Mouse (Mus musculus) heart, embryonic 14.5 days (tissue): ENCODE results near the gene Gjb6. TPM values are rescaled to one million over a fixed set of nuclear protein-coding genes. Genes with fewer than 3 reads are reported as not detected.

Source experiments
- ATAC-seq: fragments of 200-750 bp; cut with Nextera tagmentation; 2 replicates; pipeline ENCODE4 v1.8.0; 2017; ENCODE audit warnings: low read depth, moderate TSS enrichment; ENCODE audit not compliant: insufficient number of reproducible peaks, insufficient read depth, low FRiP score
- H3K27ac ChIP-seq, 2 experiments: fragments of 200-500 bp in 1 of 2; fragments of 300-500 bp in 1 of 2; sonication (generic) in 1 of 2; replicated peaks in 1 of 2; 2 replicates each; pipeline ENCODE4 v1.5.1; 2012 to 2014; ENCODE audit warnings: low read depth in 2 of 2, low read length in 2 of 2, control low read depth in 1 of 2, mild to moderate bottlenecking in 1 of 2, mixed read lengths in 1 of 2; ENCODE audit not compliant: control insufficient read depth in 1 of 2, insufficient read depth in 1 of 2
- H3K27me3 ChIP-seq: fragments of 300-500 bp; sonication (generic); 2 replicates; pipeline ENCODE4 v1.6.1; 2014; ENCODE audit warnings: mild to moderate bottlenecking, low read length, control low read depth; ENCODE audit not compliant: control insufficient read depth, insufficient read depth
- H3K36me3 ChIP-seq: fragments of 300-500 bp; sonication (generic); 2 replicates; pipeline ENCODE4 v1.6.1; 2014; ENCODE audit warnings: mild to moderate bottlenecking, control low read depth, low read length, mixed read lengths; ENCODE audit not compliant: control insufficient read depth, insufficient read depth
- H3K4me1 ChIP-seq, 2 experiments: fragments of 200-500 bp in 1 of 2; fragments of 300-500 bp in 1 of 2; sonication (generic) in 1 of 2; 2 replicates each; pipeline ENCODE4 v1.6.1; 2012 to 2014; ENCODE audit warnings: low read length in 2 of 2, control low read depth in 1 of 2, mixed read lengths in 1 of 2; ENCODE audit not compliant: control insufficient read depth in 2 of 2, insufficient read depth in 2 of 2
- H3K4me2 ChIP-seq: fragments of 300-500 bp; sonication (generic); 2 replicates; pipeline ENCODE4 v1.6.1; 2014; ENCODE audit warnings: mild to moderate bottlenecking, low read length
- H3K4me3 ChIP-seq, 2 experiments: fragments of 200-500 bp in 1 of 2; fragments of 300-500 bp in 1 of 2; sonication (generic) in 1 of 2; 2 replicates each; pipeline ENCODE4 v1.5.1; 2012 to 2014; ENCODE audit warnings: low read length in 2 of 2, mild to moderate bottlenecking in 2 of 2, control low read depth in 1 of 2, low read depth in 1 of 2, moderate library complexity in 1 of 2; ENCODE audit not compliant: control insufficient read depth in 1 of 2, insufficient read depth in 1 of 2
- H3K9ac ChIP-seq: fragments of 300-500 bp; sonication (generic); 2 replicates; pipeline ENCODE4 v1.6.1; 2014; ENCODE audit warnings: mild to moderate bottlenecking, low read length
- H3K9me3 ChIP-seq: fragments of 300-500 bp; sonication (generic); 2 replicates; pipeline ENCODE4 v1.6.1; 2016; ENCODE audit warnings: low read length, control low read depth; ENCODE audit not compliant: control insufficient read depth
- WGBS: fragments of 180-500 bp; shearing (Covaris S2); extraction: QIAGEN DNeasy Blood & Tissue Kit; methylation state at CpG from one replicate; pipeline ENCODE4 v1.1.7; 2014; 5-methylcytosine and 5-hydroxymethylcytosine counted together
- polyA plus RNA-seq: library from polyadenylated mRNA; unstranded; fragments of >200 nt; fragmentation: Nextera tagmentation; extraction: Ambion mirVana; gene quantifications from 2 replicates; pipeline ENCODE4 v1.2.1, GENCODE M21; 2014

The Gjb6 gene
- polyA plus RNA-seq, result not detected in 2 replicates

- Histone ChIP-seq H3K9me3 (no peaks in the 10 kb centered on the region), H3K4me3 (peak within 1 kb of the TSS; percentile 3 to 30; a peak in 3 of 4 replicates), H3K4me2 (peak within 1 kb of the TSS; percentile 64), H3K27ac (no peak within 1 kb of the TSS), H3K9ac (peak within 1 kb of the TSS; percentile 18; the same call in 1 of the 2 replicates), H3K36me3 (no peaks in the 10 kb centered on the region), H3K4me1 (no peaks in the 10 kb centered on the region; a peak in 1 of 4 replicates), H3K27me3 (peaks cover 77% of the 10 kb centered on the region)
- 0 out of 2 replicates have a peak, but pooled peaks have one; percentile 13 for ATAC-seq
- 3% methylated on average over 33 of the region's 33 CpGs for WGBS
Observed at GRCm38 (mm10) chr14:57133161-57133661, at the start of gene Gjb6. TSS of gene Gjb6 (minus strand) at chr14:57133611.

- WGBS, result 87% methylated on average over 3 of the region's 3 CpGs
- Histone ChIP-seq H3K27me3 (no peaks in the 10 kb centered on the region), H3K9ac (no peak overlapping the region), H3K4me3 (no peak overlapping the region), H3K27ac (no peak overlapping the region), H3K36me3 (no peaks in the 10 kb centered on the region), H3K4me1 (no peaks in the 10 kb centered on the region), H3K9me3 (no peaks in the 10 kb centered on the region), H3K4me2 (no peak overlapping the region)
- ATAC-seq, result no peak
Observed at GRCm38 (mm10) chr14:57165493-57165892, 32.1 kb upstream of the Gjb6 start.

GRCm38 (mm10) chr14:57161833-57162232 lies 28.4 kb upstream of the Gjb6 start:
- Histone ChIP-seq H3K4me1 (no peaks in the 10 kb centered on the region), H3K4me3 (no peak overlapping the region), H3K27ac (no peak overlapping the region), H3K27me3 (no peaks in the 10 kb centered on the region), H3K4me2 (no peak overlapping the region), H3K9me3 (no peaks in the 10 kb centered on the region), H3K9ac (no peak overlapping the region), H3K36me3 (no peaks in the 10 kb centered on the region)
- ATAC-seq, result no peak
- WGBS, result 63% methylated on average over 2 of the region's 2 CpGs

- 68% methylated on average over 4 of the region's 4 CpGs for WGBS
- Histone ChIP-seq H3K9ac (no peak overlapping the region), H3K36me3 (no peaks in the 10 kb centered on the region), H3K27me3 (no peaks in the 10 kb centered on the region), H3K4me3 (no peak overlapping the region), H3K4me1 (no peaks in the 10 kb centered on the region), H3K27ac (no peak overlapping the region), H3K9me3 (no peaks in the 10 kb centered on the region), H3K4me2 (no peak overlapping the region)
- no peak for ATAC-seq
Observed at GRCm38 (mm10) chr14:57161201-57161600, 27.8 kb upstream of the Gjb6 start.

- no peak overlapping the region for H3K9ac ChIP-seq
- no peak overlapping the region for H3K4me2 ChIP-seq
- H3K4me1 ChIP-seq, result peaks cover 0 to 5% of the 10 kb centered on the region in 2 experiments; a peak in 1 of 4 replicates
- no peak overlapping the region for H3K27ac ChIP-seq
- peaks cover 5% of the 10 kb centered on the region; the same call in 1 of the 2 replicates for H3K27me3 ChIP-seq
- 36% methylated on average over 6 of the region's 6 CpGs for WGBS
- no peak for ATAC-seq
- H3K36me3 ChIP-seq, result no peaks in the 10 kb centered on the region
- no peak overlapping the region for H3K4me3 ChIP-seq
- H3K9me3 ChIP-seq, result no peaks in the 10 kb centered on the region
Observed at GRCm38 (mm10) chr14:57154916-57155315, 21.5 kb upstream of the Gjb6 start.

- Histone ChIP-seq H3K4me3 (no peak overlapping the region), H3K27ac (no peak overlapping the region), H3K36me3 (no peaks in the 10 kb centered on the region), H3K27me3 (no peaks in the 10 kb centered on the region), H3K9ac (no peak overlapping the region), H3K4me2 (no peak overlapping the region), H3K9me3 (no peaks in the 10 kb centered on the region), H3K4me1 (0 out of 4 replicates have a peak, but pooled peaks cover 0 to 4% of the 10 kb centered on the region in 2 experiments)
- no peak for ATAC-seq
- WGBS, result 14% methylated on average over 4 of the region's 4 CpGs
Observed at GRCm38 (mm10) chr14:57145741-57146140, 12.3 kb upstream of the Gjb6 start.

- no peak for ATAC-seq
- no peak overlapping the region for H3K9ac ChIP-seq
- H3K4me3 ChIP-seq, result no peak overlapping the region
- no peaks in the 10 kb centered on the region; a peak in 1 of 4 replicates for H3K4me1 ChIP-seq
- WGBS, result 72% methylated on average over 8 of the region's 8 CpGs
- no peak overlapping the region for H3K4me2 ChIP-seq
- peaks cover 65% of the 10 kb centered on the region for H3K27me3 ChIP-seq
- no peak overlapping the region for H3K27ac ChIP-seq
- H3K9me3 ChIP-seq, result no peaks in the 10 kb centered on the region
- H3K36me3 ChIP-seq, result no peaks in the 10 kb centered on the region
Observed at GRCm38 (mm10) chr14:57135265-57135664, 1.9 kb upstream of the Gjb6 start.

GRCm38 (mm10) chr14:57127383-57127782 lies 6.0 kb downstream of the Gjb6 start:
- ATAC-seq, result no peak
- no peaks in the 10 kb centered on the region for H3K36me3 ChIP-seq
- H3K4me2 ChIP-seq, result no peak overlapping the region
- H3K27me3 ChIP-seq, result peaks cover 33% of the 10 kb centered on the region
- no peaks in the 10 kb centered on the region for H3K9me3 ChIP-seq
- no peaks in the 10 kb centered on the region for H3K4me1 ChIP-seq
- no peak overlapping the region for H3K4me3 ChIP-seq
- H3K27ac ChIP-seq, result no peak overlapping the region
- H3K9ac ChIP-seq, result no peak overlapping the region
- 54% methylated on average over 4 of the region's 4 CpGs for WGBS
